Mouse (Mus musculus) G1E (cell line): ENCODE data around the gene Tbl2.

Experiments
- CTCF ChIP-seq: IDR thresholded peaks from 2 replicates; pipeline ENCODE4 v1.5.1; 2012; ENCODE audit warnings: low read depth, low read length, inconsistent platforms, mixed read lengths
- GATA1 ChIP-seq: IDR thresholded peaks from 2 replicates; pipeline ENCODE4 v1.6.1; 2012; ENCODE audit warnings: borderline replicate concordance, low read length, inconsistent platforms, mixed read lengths
- TAL1 ChIP-seq: conservative IDR thresholded peaks from 2 replicates; pipeline ENCODE4 v1.6.1; 2012; ENCODE audit warnings: low read depth, low read length, inconsistent platforms, mixed read lengths

DNA sequence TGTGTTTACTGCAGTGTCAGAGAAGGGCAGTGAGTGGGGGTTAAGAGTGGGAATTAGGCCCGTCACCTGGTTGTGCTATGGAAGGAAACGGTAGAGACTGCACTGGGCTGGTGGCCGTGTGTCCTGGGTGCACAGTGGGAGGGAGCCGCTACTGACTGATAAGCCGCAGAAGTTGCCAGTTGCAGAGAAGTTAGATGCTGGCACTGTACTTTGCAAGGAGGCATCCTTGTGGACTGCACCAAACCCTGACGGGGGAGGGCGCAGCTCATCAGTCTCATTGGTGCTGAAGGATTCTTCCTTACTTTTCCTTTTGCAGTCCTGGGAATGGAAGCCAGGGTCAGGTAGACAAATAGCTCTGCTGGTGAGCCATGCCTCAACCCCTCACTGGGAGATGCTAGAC, 12.2 kb downstream of the Tbl2 start:
- TF ChIP-seq CTCF, result no peak
- no peak for TF ChIP-seq TAL1
- no peak for TF ChIP-seq GATA1
